Mouse (Mus musculus): Measurements from ENCODE around the gene Hist1h2bj. TPM values are rescaled to one million over a fixed set of nuclear protein-coding genes. Genes with fewer than 3 reads are reported as not detected.
A peak's percentile ranks its signal among the peaks of the same experiment; 100 is the strongest.

Hist1h2bj gene
- polyA plus RNA-seq, 1 experiment from 2014 or later = 17.9 TPM

DNA sequence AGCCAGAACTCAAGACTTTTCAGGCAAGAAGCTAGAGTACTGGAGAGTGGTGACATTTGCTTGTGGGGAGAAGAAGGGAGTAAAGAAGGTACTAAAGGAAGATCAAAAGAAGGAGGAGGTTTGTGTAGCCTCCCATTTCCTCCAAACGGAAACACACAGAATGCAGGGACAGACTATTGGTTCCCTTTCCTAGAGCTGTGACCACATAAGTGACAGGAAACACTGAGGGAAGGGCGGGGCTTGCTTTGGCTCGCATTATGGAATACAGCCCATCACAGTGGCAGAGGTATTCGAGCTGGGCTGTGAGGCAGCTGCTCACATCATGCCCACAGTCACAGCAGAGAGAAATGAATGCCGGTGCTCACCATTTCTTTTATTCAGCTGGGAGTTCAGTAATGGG, 41.2 kb upstream of the Hist1h2bj start:
- Histone ChIP-seq H3K27ac (no peak overlapping the region), H3K4me3 (no peak overlapping the region), H3K9ac (no peak overlapping the region), H3K9me3 (no peaks in the 10 kb centered on the region), H3K36me3 (no peaks in the 10 kb centered on the region), H3K4me1 (peaks cover 10% of the 10 kb centered on the region), H3K27me3 (peaks cover 100% of the 10 kb centered on the region), H3K4me2 (replicated peaks) (no peak overlapping the region)
- WGBS = 19% methylated on average over 5 of the region's 5 CpGs
- no peak for ATAC-seq (ENCODE audit: low FRiP score, low read depth)

- Histone ChIP-seq H3K27ac (no peak overlapping the region), H3K9ac (peak overlapping the region; percentile 62), H3K4me1 (peaks cover 11% of the 10 kb centered on the region), H3K27me3 (peaks cover 100% of the 10 kb centered on the region), H3K9me3 (no peaks in the 10 kb centered on the region), H3K36me3 (no peaks in the 10 kb centered on the region), H3K4me2 (replicated peaks) (peak overlapping the region; percentile 95), H3K4me3 (peak overlapping the region; percentile 54)
- under 1% methylated on average over 45 of the region's 45 CpGs for WGBS
- ATAC-seq (ENCODE audit: low FRiP score, low read depth) = peak; percentile 84
Measured at GRCm38 (mm10) chr13:22005605-22006333, 37.2 kb upstream of the Hist1h2bj start.

DNA sequence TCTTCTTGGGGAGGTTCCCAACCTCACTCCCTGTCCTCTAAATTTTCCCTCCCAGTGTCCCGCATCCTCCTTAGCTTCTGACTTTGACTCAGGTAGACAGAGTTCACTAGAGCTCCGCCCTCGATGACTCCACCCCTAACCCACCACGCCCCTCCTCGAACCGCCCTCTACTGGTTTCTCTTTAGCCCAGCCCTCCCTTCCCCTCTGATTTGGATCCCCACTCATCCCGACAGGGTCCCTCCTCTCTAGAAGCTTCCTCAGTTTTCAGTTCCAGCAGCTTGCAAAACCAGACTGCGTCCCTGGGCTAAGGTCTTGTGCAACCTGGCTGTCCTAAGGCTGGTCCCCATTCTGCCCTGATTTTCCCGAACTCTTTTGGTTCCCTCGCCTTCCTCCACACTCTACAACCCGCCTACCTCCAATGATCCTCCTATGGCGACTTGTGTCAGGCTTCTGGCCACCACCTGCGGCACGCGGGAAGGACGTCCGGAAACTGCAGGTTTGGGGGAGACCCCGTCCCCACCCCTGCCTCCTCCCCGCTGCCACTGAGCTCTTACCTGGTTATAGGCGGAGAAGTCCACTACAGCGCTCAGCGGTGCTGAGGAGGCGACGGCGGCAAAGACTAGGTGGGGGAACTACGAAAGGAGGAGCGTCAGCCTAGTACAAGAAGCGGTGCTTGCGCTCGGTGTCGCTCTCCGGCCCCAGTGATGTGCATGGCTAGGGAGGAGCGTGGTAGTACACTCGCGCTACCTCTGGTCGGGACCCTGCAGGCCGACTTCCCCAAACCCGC, 36.5 kb upstream of the Hist1h2bj start:
- no peaks in the 10 kb centered on the region for H3K36me3 ChIP-seq
- H3K4me3 ChIP-seq = peak overlapping the region; percentile 54
- H3K4me2 ChIP-seq (replicated peaks) = peak overlapping the region; percentile 95
- peaks cover 11% of the 10 kb centered on the region for H3K4me1 ChIP-seq
- H3K27ac ChIP-seq = no peak overlapping the region
- H3K27me3 ChIP-seq = peaks cover 98% of the 10 kb centered on the region
- peak overlapping the region; percentile 62 for H3K9ac ChIP-seq
- under 1% methylated on average over 38 of the region's 38 CpGs for WGBS
- no peaks in the 10 kb centered on the region for H3K9me3 ChIP-seq
- peak; percentile 88 for ATAC-seq (ENCODE audit: low FRiP score, low read depth)

- Histone ChIP-seq H3K36me3 (no peaks in the 10 kb centered on the region), H3K4me3 (peak overlapping the region; percentile 54), H3K27ac (no peak overlapping the region), H3K9ac (peak overlapping the region; percentile 27; the same call in 1 of the 2 replicates), H3K9me3 (no peaks in the 10 kb centered on the region), H3K4me2 (replicated peaks) (peak overlapping the region; percentile 95), H3K4me1 (peaks cover 11% of the 10 kb centered on the region), H3K27me3 (peaks cover 95% of the 10 kb centered on the region)
- 3% methylated on average over 18 of the region's 18 CpGs for WGBS
- no peak for ATAC-seq (ENCODE audit: low FRiP score, low read depth)
Measured at GRCm38 (mm10) chr13:22007121-22007510, 35.9 kb upstream of the Hist1h2bj start.

- H3K36me3 ChIP-seq = no peaks in the 10 kb centered on the region
- no peak for ATAC-seq (ENCODE audit: low FRiP score, low read depth)
- H3K9me3 ChIP-seq = no peaks in the 10 kb centered on the region
- H3K4me3 ChIP-seq = no peak overlapping the region
- H3K4me2 ChIP-seq (replicated peaks) = no peak overlapping the region
- no peak overlapping the region for H3K9ac ChIP-seq
- WGBS = 56% methylated on average over 7 of the region's 7 CpGs
- H3K4me1 ChIP-seq = peaks cover 11% of the 10 kb centered on the region
- no peak overlapping the region for H3K27ac ChIP-seq
- H3K27me3 ChIP-seq = peaks cover 95% of the 10 kb centered on the region
Measured at GRCm38 (mm10) chr13:22007872-22008271, 35.1 kb upstream of the Hist1h2bj start.

GRCm38 (mm10) chr13:22008707-22009106, 34.3 kb upstream of the Hist1h2bj start:
- Histone ChIP-seq H3K9ac (no peak overlapping the region), H3K27me3 (peaks cover 93% of the 10 kb centered on the region), H3K27ac (no peak overlapping the region), H3K4me2 (replicated peaks) (no peak overlapping the region), H3K9me3 (no peaks in the 10 kb centered on the region), H3K4me3 (no peak overlapping the region), H3K36me3 (no peaks in the 10 kb centered on the region), H3K4me1 (peaks cover 11% of the 10 kb centered on the region)
- no peak for ATAC-seq (ENCODE audit: low FRiP score, low read depth)
- WGBS = 71% methylated on average over 3 of the region's 3 CpGs

- no peak within 1 kb of the TSS for H3K27ac ChIP-seq
- H3K4me2 ChIP-seq (replicated peaks) = no peak within 1 kb of the TSS
- no peaks in the 10 kb centered on the region for H3K36me3 ChIP-seq
- peaks cover 93% of the 10 kb centered on the region for H3K27me3 ChIP-seq
- no peak within 1 kb of the TSS for H3K4me3 ChIP-seq
- WGBS = 19% methylated on average over 6 of the region's 7 CpGs
- H3K9ac ChIP-seq = no peak within 1 kb of the TSS
- no peak for ATAC-seq (ENCODE audit: low FRiP score, low read depth)
- peaks cover 15% of the 10 kb centered on the region for H3K4me1 ChIP-seq
- no peaks in the 10 kb centered on the region for H3K9me3 ChIP-seq
Measured at GRCm38 (mm10) chr13:22009642-22010041, 33.4 kb upstream of the Hist1h2bj start, which contains the start of gene Prss16. TSS of gene Prss16 (minus strand) at chr13:22009742.

- no peak for ATAC-seq (ENCODE audit: low FRiP score, low read depth)
- WGBS = 15% methylated on average over 13 of the region's 13 CpGs
- H3K9ac ChIP-seq = no peak overlapping the region
- no peak overlapping the region for H3K4me3 ChIP-seq
- H3K4me1 ChIP-seq = peaks cover 6% of the 10 kb centered on the region; the same call in 1 of the 2 replicates
- H3K9me3 ChIP-seq = no peaks in the 10 kb centered on the region
- peaks cover 88% of the 10 kb centered on the region for H3K27me3 ChIP-seq
- H3K27ac ChIP-seq = no peak overlapping the region
- H3K36me3 ChIP-seq = no peaks in the 10 kb centered on the region
- peak overlapping the region; percentile 47; the same call in 1 of the 2 replicates for H3K4me2 ChIP-seq (replicated peaks)
Measured at GRCm38 (mm10) chr13:22013716-22014115, 29.3 kb upstream of the Hist1h2bj start.

DNA sequence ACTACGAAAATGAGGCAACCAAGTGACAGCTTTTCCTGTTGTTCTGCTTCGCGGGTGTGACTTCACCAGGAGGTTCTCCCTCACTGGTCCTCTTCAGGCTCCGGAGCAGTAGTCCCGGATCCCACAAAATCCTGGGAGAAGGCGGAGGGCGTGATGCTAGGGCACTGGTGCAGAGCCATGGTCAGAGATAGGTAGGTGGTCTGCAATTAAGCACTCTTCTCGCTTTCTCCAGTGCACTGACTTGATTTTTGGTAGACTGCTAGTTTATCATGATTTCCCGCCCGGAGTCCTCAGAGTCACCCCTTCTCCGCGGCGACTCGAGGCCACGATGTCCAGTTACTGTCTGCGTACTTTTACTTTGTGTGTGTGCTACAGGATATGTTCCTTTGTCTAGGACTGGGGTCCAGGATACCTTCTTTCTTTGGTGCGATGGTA, 28.6 kb upstream of the Hist1h2bj start:
- H3K9ac ChIP-seq = no peak overlapping the region
- H3K36me3 ChIP-seq = no peaks in the 10 kb centered on the region
- H3K27me3 ChIP-seq = peaks cover 88% of the 10 kb centered on the region
- no peaks in the 10 kb centered on the region for H3K9me3 ChIP-seq
- 14% methylated on average over 17 of the region's 17 CpGs for WGBS
- H3K27ac ChIP-seq = no peak overlapping the region
- no peak for ATAC-seq (ENCODE audit: low FRiP score, low read depth)
- H3K4me1 ChIP-seq = peaks cover 6% of the 10 kb centered on the region; the same call in 1 of the 2 replicates
- H3K4me2 ChIP-seq (replicated peaks) = peak overlapping the region; percentile 47
- peak overlapping the region; percentile 17 for H3K4me3 ChIP-seq

- no peak overlapping the region for H3K9ac ChIP-seq
- no peak overlapping the region for H3K27ac ChIP-seq
- peaks cover 88% of the 10 kb centered on the region for H3K27me3 ChIP-seq
- WGBS = 15% methylated on average over 27 of the region's 27 CpGs
- H3K4me1 ChIP-seq = peaks cover 15% of the 10 kb centered on the region
- peak; percentile 59; the same call in 1 of the 2 replicates for ATAC-seq (ENCODE audit: low FRiP score, low read depth)
- H3K4me2 ChIP-seq (replicated peaks) = no peak overlapping the region; the same call in 1 of the 2 replicates
- no peaks in the 10 kb centered on the region for H3K36me3 ChIP-seq
- H3K9me3 ChIP-seq = no peaks in the 10 kb centered on the region
- H3K4me3 ChIP-seq = peak overlapping the region; percentile 10; the same call in 1 of the 2 replicates
Measured at GRCm38 (mm10) chr13:22015479-22016450, 27.2 kb upstream of the Hist1h2bj start.
